Mouse (Mus musculus) G1E (cell line): Measurements from ENCODE around the gene Cfap69.

Experiments
- CTCF ChIP-seq: IDR thresholded peaks from 2 replicates; pipeline ENCODE4 v1.5.1; 2012; ENCODE audit warnings: low read depth, low read length, inconsistent platforms, mixed read lengths
- GATA2 ChIP-seq: IDR thresholded peaks from 2 replicates; pipeline ENCODE4 v1.6.1; 2012; ENCODE audit warnings: low read depth, low read length, inconsistent platforms, borderline replicate concordance
- TAL1 ChIP-seq: conservative IDR thresholded peaks from 2 replicates; pipeline ENCODE4 v1.6.1; 2012; ENCODE audit warnings: low read depth, low read length, inconsistent platforms, mixed read lengths

- TF ChIP-seq TAL1 (no peak), CTCF (no peak), GATA2 (no peak)
These were observed at the start of gene Cfap69 for GRCm38 (mm10) chr5:5663655-5664370.
